Mouse (Mus musculus) neural tube, embryonic 12.5 days (tissue): ENCODE measurements around the gene 1700029F12Rik. TPM values are rescaled to one million over a fixed set of nuclear protein-coding genes. Genes with fewer than 3 reads are reported as not detected.

Source experiments
- ATAC-seq: fragments of 200-750 bp; cut with Nextera tagmentation; 2 replicates; pipeline ENCODE4 v1.8.0; 2017; ENCODE audit warnings: low read depth, mild to moderate bottlenecking, moderate TSS enrichment, moderate library complexity; ENCODE audit not compliant: low FRiP score
- H3K27ac ChIP-seq: fragments of 300-500 bp; sonication (generic); 2 replicates; pipeline ENCODE4 v1.5.1; 2016
- H3K27me3 ChIP-seq: fragments of 300-500 bp; sonication (generic); replicated peaks from 2 replicates; pipeline ENCODE4 v1.6.1; 2016; ENCODE audit warnings: mild to moderate bottlenecking
- H3K36me3 ChIP-seq: fragments of 300-500 bp; sonication (generic); 2 replicates; pipeline ENCODE4 v1.6.1; 2016; ENCODE audit warnings: mild to moderate bottlenecking
- H3K4me1 ChIP-seq: fragments of 300-500 bp; sonication (generic); 2 replicates; pipeline ENCODE4 v1.6.1; 2016
- H3K4me2 ChIP-seq: fragments of 300-500 bp; sonication (generic); replicated peaks from 2 replicates; pipeline ENCODE4 v1.6.1; 2016; ENCODE audit warnings: mild to moderate bottlenecking
- H3K4me3 ChIP-seq: fragments of 300-500 bp; sonication (generic); 2 replicates; pipeline ENCODE4 v1.5.1; 2016
- H3K9ac ChIP-seq: fragments of 300-500 bp; sonication (generic); 2 replicates; pipeline ENCODE4 v1.6.1; 2016; ENCODE audit warnings: mild to moderate bottlenecking
- H3K9me3 ChIP-seq: fragments of 300-500 bp; sonication (generic); 2 replicates; pipeline ENCODE4 v1.6.1; 2016; ENCODE audit warnings: mild to moderate bottlenecking
- WGBS: fragments of 180-500 bp; shearing (Covaris S2); methylation state at CpG from one replicate; pipeline ENCODE4 v1.1.7; 2016; 5-methylcytosine and 5-hydroxymethylcytosine counted together
- polyA plus RNA-seq: library from polyadenylated mRNA; unstranded; fragments of >200 nt; fragmentation: Nextera tagmentation; extraction: Ambion mirVana; gene quantifications from 2 replicates; pipeline ENCODE4 v1.2.1, GENCODE M21; 2016

1700029F12Rik gene
- polyA plus RNA-seq, 1 experiment from 2014 or later: not detected

GRCm38 (mm10) chr13:96985599-96986275, 48.4 kb downstream of the 1700029F12Rik start:
- no peak overlapping the region for H3K4me3 ChIP-seq
- H3K9ac ChIP-seq: no peak overlapping the region
- H3K9me3 ChIP-seq: no peaks in the 10 kb centered on the region
- H3K4me1 ChIP-seq: 0 out of 2 replicates have a peak, but pooled peaks cover 3% of the 10 kb centered on the region
- H3K4me2 ChIP-seq: no peak overlapping the region
- ATAC-seq: no peak
- no peaks in the 10 kb centered on the region for H3K36me3 ChIP-seq
- WGBS: 69% methylated on average over 12 of the region's 12 CpGs
- no peak overlapping the region for H3K27ac ChIP-seq
- H3K27me3 ChIP-seq: no peaks in the 10 kb centered on the region

- Histone ChIP-seq H3K36me3 (no peaks in the 10 kb centered on the region), H3K4me1 (0 out of 2 replicates have a peak, but pooled peaks cover 3% of the 10 kb centered on the region), H3K9ac (no peak overlapping the region), H3K4me2 (no peak overlapping the region), H3K4me3 (no peak overlapping the region), H3K27me3 (no peaks in the 10 kb centered on the region), H3K9me3 (no peaks in the 10 kb centered on the region), H3K27ac (no peak overlapping the region)
- ATAC-seq: no peak
- 80% methylated on average over 5 of the region's 5 CpGs for WGBS
These were observed 49.5 kb downstream of the 1700029F12Rik start for GRCm38 (mm10) chr13:96984688-96985087.

DNA sequence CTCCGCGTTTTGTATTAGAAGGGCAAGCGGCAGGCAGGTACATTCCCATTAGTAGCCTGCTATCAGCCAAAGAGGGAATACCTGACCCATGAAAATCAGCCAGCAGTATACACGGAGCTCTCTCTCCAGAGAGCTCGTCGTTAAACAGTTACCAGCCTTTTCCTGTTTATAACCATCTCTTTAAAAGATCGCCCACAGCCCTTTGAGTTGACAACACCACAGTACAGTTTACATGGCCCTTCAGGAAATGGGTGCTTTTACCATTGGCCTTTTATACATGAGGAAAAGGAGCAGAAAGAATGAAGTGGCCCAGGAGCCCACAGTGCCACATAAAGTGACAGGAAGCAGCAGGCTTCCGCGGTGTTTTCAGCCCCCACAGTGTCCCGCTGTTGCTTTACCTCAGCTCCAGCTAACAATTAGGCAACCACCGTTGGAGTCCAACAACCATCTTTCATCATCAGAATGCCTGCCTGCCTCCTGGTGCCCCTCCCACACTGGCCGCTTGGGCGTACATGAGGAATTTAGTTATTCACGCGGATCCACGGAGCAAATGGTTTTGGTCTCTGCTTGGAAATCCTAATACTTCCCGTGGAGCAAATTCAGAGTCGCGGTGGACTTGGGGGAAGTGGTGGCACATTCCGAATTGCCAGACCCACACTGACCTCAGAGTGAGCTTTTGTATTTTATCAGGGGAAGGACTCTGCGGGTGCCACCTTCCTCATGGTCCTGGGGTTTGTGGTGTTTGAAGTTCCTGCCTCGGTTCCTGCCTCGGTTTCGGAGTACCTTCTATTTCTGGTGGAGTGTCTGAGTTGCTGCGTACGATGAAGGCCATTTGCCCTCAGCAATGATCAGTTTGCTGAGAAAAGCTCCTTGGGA, 50.7 kb downstream of the 1700029F12Rik start:
- H3K9ac ChIP-seq: no peak overlapping the region
- 0 out of 2 replicates have a peak, but pooled peaks cover 3% of the 10 kb centered on the region for H3K4me1 ChIP-seq
- no peaks in the 10 kb centered on the region for H3K36me3 ChIP-seq
- 0 out of 2 replicates have a peak overlapping the region, but pooled peaks have one; percentile 12 for H3K4me2 ChIP-seq
- ATAC-seq: no peak
- H3K4me3 ChIP-seq: no peak overlapping the region
- WGBS: 58% methylated on average over 26 of the region's 26 CpGs
- no peak overlapping the region for H3K27ac ChIP-seq
- no peaks in the 10 kb centered on the region for H3K9me3 ChIP-seq
- H3K27me3 ChIP-seq: no peaks in the 10 kb centered on the region

DNA sequence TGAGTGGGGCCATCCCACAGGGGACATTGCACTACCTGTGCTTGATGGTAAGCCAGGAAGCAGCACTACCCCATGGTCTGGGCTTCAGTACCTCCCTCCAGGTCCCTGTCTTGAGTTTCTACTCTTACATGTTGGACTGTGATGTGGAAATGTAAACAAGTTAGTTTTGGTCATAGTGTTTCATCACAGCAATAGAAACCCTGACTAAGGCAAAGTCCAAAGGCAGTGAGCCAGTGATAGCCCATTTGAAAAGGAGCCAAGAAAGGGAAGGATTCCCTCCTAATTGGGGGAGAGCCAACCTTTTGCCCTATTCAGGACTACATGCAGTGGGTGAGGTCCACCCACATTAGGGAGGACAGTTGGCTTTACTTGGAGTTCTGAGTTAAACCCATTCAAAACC, 53.6 kb downstream of the 1700029F12Rik start:
- H3K4me1 ChIP-seq: 0 out of 2 replicates have a peak, but pooled peaks cover 3% of the 10 kb centered on the region
- no peaks in the 10 kb centered on the region for H3K9me3 ChIP-seq
- no peak overlapping the region for H3K4me2 ChIP-seq
- no peaks in the 10 kb centered on the region for H3K36me3 ChIP-seq
- no peaks in the 10 kb centered on the region for H3K27me3 ChIP-seq
- H3K27ac ChIP-seq: no peak overlapping the region
- no peak overlapping the region for H3K4me3 ChIP-seq
- no peak for ATAC-seq
- no peak overlapping the region for H3K9ac ChIP-seq

DNA sequence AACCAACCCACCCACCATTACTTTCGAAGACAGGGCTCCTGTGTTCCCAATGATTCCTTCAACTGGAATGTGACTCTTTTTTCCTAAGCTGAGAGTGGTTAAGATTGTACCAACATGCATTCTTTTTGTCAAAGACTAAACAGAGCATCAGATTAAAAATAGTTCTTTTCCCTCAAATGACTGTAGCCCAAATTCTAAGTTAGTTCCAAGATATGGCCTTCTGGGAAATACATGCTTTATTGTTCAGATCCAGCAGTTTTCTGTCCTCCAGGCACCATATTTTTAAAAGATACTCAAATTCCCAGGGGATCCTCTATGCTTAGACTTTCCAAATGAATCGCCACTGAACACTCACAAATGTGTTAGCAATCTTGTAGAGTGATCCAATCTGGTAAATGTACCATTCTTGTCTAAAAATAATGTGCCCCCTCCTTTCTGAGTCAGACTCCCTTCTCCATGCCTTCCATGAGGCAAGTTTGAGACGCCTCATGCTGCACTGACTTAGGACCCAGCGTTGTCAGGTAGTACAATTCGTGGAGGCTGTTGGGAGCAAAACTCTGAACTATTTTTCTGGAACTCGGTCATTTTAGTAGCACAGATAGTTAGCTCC, 57.1 kb downstream of the 1700029F12Rik start:
- H3K4me2 ChIP-seq: no peak overlapping the region
- H3K9ac ChIP-seq: no peak overlapping the region
- no peak for ATAC-seq
- H3K9me3 ChIP-seq: no peaks in the 10 kb centered on the region
- H3K4me3 ChIP-seq: no peak overlapping the region
- H3K36me3 ChIP-seq: no peaks in the 10 kb centered on the region
- no peaks in the 10 kb centered on the region for H3K27me3 ChIP-seq
- no peaks in the 10 kb centered on the region for H3K4me1 ChIP-seq
- 90% methylated on average over 6 of the region's 6 CpGs for WGBS
- H3K27ac ChIP-seq: no peak overlapping the region

DNA sequence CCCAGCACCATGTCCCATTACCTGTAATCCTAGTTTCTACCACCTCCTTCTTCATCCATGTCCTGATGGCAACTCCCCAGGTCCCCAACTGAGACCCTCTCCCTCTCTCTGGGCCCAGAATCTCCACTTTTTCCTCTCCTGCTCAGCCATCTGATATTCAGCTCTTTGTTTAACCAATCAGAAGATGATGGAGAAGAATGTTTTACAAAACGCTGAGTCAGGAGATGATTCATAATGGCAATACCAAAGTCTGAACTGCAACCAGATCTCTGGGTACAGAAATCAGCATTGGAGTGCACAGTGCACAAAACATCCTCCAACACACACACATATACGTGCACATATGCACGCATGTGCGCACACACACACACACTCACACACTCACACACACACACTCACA, 60.8 kb downstream of the 1700029F12Rik start:
- H3K36me3 ChIP-seq: no peaks in the 10 kb centered on the region
- H3K27ac ChIP-seq: no peak overlapping the region
- ATAC-seq: no peak
- H3K4me3 ChIP-seq: no peak overlapping the region
- no peak overlapping the region for H3K9ac ChIP-seq
- no peak overlapping the region for H3K4me2 ChIP-seq
- no peaks in the 10 kb centered on the region for H3K4me1 ChIP-seq
- H3K9me3 ChIP-seq: no peaks in the 10 kb centered on the region
- no peaks in the 10 kb centered on the region for H3K27me3 ChIP-seq
- WGBS: 94% methylated on average over 4 of the region's 4 CpGs

Other genes with a start within 250 kb of the 1700029F12Rik start
- gene Gcnt4, start 109.7 kb downstream of the 1700029F12Rik start, polyA plus RNA-seq: 0.24 and 0.31 TPM in 2 replicates
- 15.8 and 16.2 TPM in 2 replicates for gene Fam169a, start 32.9 kb upstream of the 1700029F12Rik start, polyA plus RNA-seq
- gene Gm6169, start 64.9 kb upstream of the 1700029F12Rik start, polyA plus RNA-seq: 0.27 and 0.68 TPM in 2 replicates
- gene Gfm2, start 103.6 kb upstream of the 1700029F12Rik start, polyA plus RNA-seq: 39.9 and 40.2 TPM in 2 replicates
- gene Nsa2, start 103.6 kb upstream of the 1700029F12Rik start, polyA plus RNA-seq: 52.4 and 57.3 TPM in 2 replicates
- 29.2 and 30.1 TPM in 2 replicates for gene Hexb, start 164.0 kb upstream of the 1700029F12Rik start, polyA plus RNA-seq
- gene Enc1, start 206.7 kb upstream of the 1700029F12Rik start, polyA plus RNA-seq: 28.8 and 35.3 TPM in 2 replicates